Mouse (Mus musculus): ENCODE measurements around the gene Psmd8. TPM values are rescaled to one million over a fixed set of nuclear protein-coding genes. Genes with fewer than 3 reads are reported as not detected.

Psmd8 gene
- total and polyA plus RNA-seq, 2 experiments from 2014 or later, result 292 to 329 TPM

GRCm38 (mm10) chr7:29155838-29156782, 24.4 kb downstream of the Psmd8 start, which contains the start of gene Fam98c:
Fam98c (minus strand) TSS chr7:29156234.
- peak within 1 kb of the TSS; percentile 89 for H3K4me2 ChIP-seq (ENCODE audit: low read depth, low read length, poor library complexity, severe bottlenecking)
- TF ChIP-seq CTCF (IDR thresholded peaks at IDR 0.05), result peak; percentile 70
- H3K4me3 ChIP-seq (ENCODE audit: low read depth, low read length), result peak within 1 kb of the TSS; percentile 74
- 4% methylated on average over 54 of the region's 68 CpGs for WGBS
- no peaks in the 10 kb centered on the region for H3K4me1 ChIP-seq (ENCODE audit: insufficient read depth, low read length)
- no peaks in the 10 kb centered on the region for H3K9me3 ChIP-seq (ENCODE audit: low read length)
- peaks cover 5% of the 10 kb centered on the region; the same call in 1 of the 2 replicates for H3K36me3 ChIP-seq (ENCODE audit: insufficient read depth, low read length)
- 0 out of 2 replicates have a peak, but pooled peaks cover 5% of the 10 kb centered on the region for H3K27me3 ChIP-seq (ENCODE audit: insufficient read depth, low read length)
- DNase-seq (ENCODE audit: low spot score), result peak; percentile 90
- peak; percentile 85 for ATAC-seq (ENCODE audit: low FRiP score)
- H3K27ac ChIP-seq (ENCODE audit: low read depth, low read length), result peak within 1 kb of the TSS; percentile 86
- H3K9ac ChIP-seq (replicated peaks; ENCODE audit: low read length, poor library complexity, severe bottlenecking), result peak within 1 kb of the TSS; percentile 78

- Histone ChIP-seq H3K4me3 (ENCODE audit: low read depth, low read length) (peak overlapping the region; percentile 74), H3K4me2 (ENCODE audit: low read depth, low read length, poor library complexity, severe bottlenecking) (peak overlapping the region; percentile 89), H3K9ac (replicated peaks; ENCODE audit: low read length, poor library complexity, severe bottlenecking) (peak overlapping the region; percentile 78), H3K27me3 (ENCODE audit: insufficient read depth, low read length) (0 out of 2 replicates have a peak, but pooled peaks cover 5% of the 10 kb centered on the region), H3K36me3 (ENCODE audit: insufficient read depth, low read length) (no peaks in the 10 kb centered on the region), H3K4me1 (ENCODE audit: insufficient read depth, low read length) (no peaks in the 10 kb centered on the region), H3K27ac (ENCODE audit: low read depth, low read length) (peak overlapping the region; percentile 86), H3K9me3 (ENCODE audit: low read length) (no peaks in the 10 kb centered on the region)
- peak; percentile 50 for TF ChIP-seq CTCF (IDR thresholded peaks at IDR 0.05)
- ATAC-seq (ENCODE audit: low FRiP score) (peak; percentile 87), DNase-seq (ENCODE audit: low spot score) (peak; percentile 86)
- WGBS, result 7% methylated on average over 37 of the region's 37 CpGs
These were observed 25.2 kb downstream of the Psmd8 start for GRCm38 (mm10) chr7:29155196-29155837.

GRCm38 (mm10) chr7:29154018-29154720, 26.3 kb downstream of the Psmd8 start:
- Histone ChIP-seq H3K9ac (replicated peaks; ENCODE audit: low read length, poor library complexity, severe bottlenecking) (no peak overlapping the region), H3K36me3 (ENCODE audit: insufficient read depth, low read length) (no peaks in the 10 kb centered on the region), H3K4me1 (ENCODE audit: insufficient read depth, low read length) (no peaks in the 10 kb centered on the region), H3K27ac (ENCODE audit: low read depth, low read length) (no peak overlapping the region), H3K4me2 (ENCODE audit: low read depth, low read length, poor library complexity, severe bottlenecking) (no peak overlapping the region), H3K27me3 (ENCODE audit: insufficient read depth, low read length) (0 out of 2 replicates have a peak, but pooled peaks cover 5% of the 10 kb centered on the region), H3K4me3 (ENCODE audit: low read depth, low read length) (no peak overlapping the region), H3K9me3 (ENCODE audit: low read length) (no peaks in the 10 kb centered on the region)
- ATAC-seq (ENCODE audit: low FRiP score), result no peak
- peak; percentile 34; the same call in 1 of the 2 replicates for TF ChIP-seq CTCF (IDR thresholded peaks at IDR 0.05)
- WGBS, result 98% methylated on average over 14 of the region's 14 CpGs
- DNase-seq (ENCODE audit: low spot score), result no peak

GRCm38 (mm10) chr7:29151486-29151885, 29.0 kb downstream of the Psmd8 start:
- no peak for DNase-seq (ENCODE audit: low spot score)
- Histone ChIP-seq H3K4me3 (ENCODE audit: low read depth, low read length) (no peak overlapping the region), H3K9ac (replicated peaks; ENCODE audit: low read length, poor library complexity, severe bottlenecking) (no peak overlapping the region), H3K27ac (ENCODE audit: low read depth, low read length) (no peak overlapping the region), H3K36me3 (ENCODE audit: insufficient read depth, low read length) (no peaks in the 10 kb centered on the region), H3K9me3 (ENCODE audit: low read length) (no peaks in the 10 kb centered on the region), H3K27me3 (ENCODE audit: insufficient read depth, low read length) (no peaks in the 10 kb centered on the region), H3K4me2 (ENCODE audit: low read depth, low read length, poor library complexity, severe bottlenecking) (no peak overlapping the region), H3K4me1 (ENCODE audit: insufficient read depth, low read length) (no peaks in the 10 kb centered on the region)
- no peak for TF ChIP-seq CTCF (IDR thresholded peaks at IDR 0.05)
- ATAC-seq (ENCODE audit: low FRiP score), result no peak
- 67% methylated on average over 10 of the region's 10 CpGs for WGBS

- H3K4me1 ChIP-seq (ENCODE audit: insufficient read depth, low read length), result no peaks in the 10 kb centered on the region
- no peaks in the 10 kb centered on the region for H3K9me3 ChIP-seq (ENCODE audit: low read length)
- no peak overlapping the region for H3K9ac ChIP-seq (replicated peaks; ENCODE audit: low read length, poor library complexity, severe bottlenecking)
- no peak for DNase-seq (ENCODE audit: low spot score)
- no peak overlapping the region for H3K4me3 ChIP-seq (ENCODE audit: low read depth, low read length)
- H3K27ac ChIP-seq (ENCODE audit: low read depth, low read length), result no peak overlapping the region
- no peaks in the 10 kb centered on the region for H3K36me3 ChIP-seq (ENCODE audit: insufficient read depth, low read length)
- TF ChIP-seq CTCF (IDR thresholded peaks at IDR 0.05), result no peak
- H3K27me3 ChIP-seq (ENCODE audit: insufficient read depth, low read length), result no peaks in the 10 kb centered on the region
- no peak overlapping the region for H3K4me2 ChIP-seq (ENCODE audit: low read depth, low read length, poor library complexity, severe bottlenecking)
- 92% methylated on average over 15 of the region's 15 CpGs for WGBS
- ATAC-seq (ENCODE audit: low FRiP score), result no peak
These were observed 31.7 kb downstream of the Psmd8 start for GRCm38 (mm10) chr7:29148771-29149170.

All from midbrain, postnatal 0 days (tissue).